Mouse (Mus musculus) inflammation-experienced regulatory T-cells, adult 6 months (primary cell): Measurements from ENCODE around the gene Serbp1. TPM values are rescaled to one million over a fixed set of nuclear protein-coding genes. Genes with fewer than 3 reads are reported as not detected.
"Not testable (repeated sequence)": the region's sequence is repeated elsewhere in the genome, so short reads cannot be mapped to it uniquely, and the experiment has no call there.

Experiments
- ATAC-seq: one replicate; pipeline ENCODE4 v1.8.0; 2017
- polyA plus RNA-seq, 3 experiments: library from polyadenylated mRNA; unstranded; fragments of 100-300 nt; shearing (Covaris generic); gene quantifications; one replicate each; pipeline ENCODE4 v1.2.1; 2017

Serbp1 gene
- polyA plus RNA-seq: 100 to 1,000 TPM; 239 to 299 (median 256) TPM

DNA sequence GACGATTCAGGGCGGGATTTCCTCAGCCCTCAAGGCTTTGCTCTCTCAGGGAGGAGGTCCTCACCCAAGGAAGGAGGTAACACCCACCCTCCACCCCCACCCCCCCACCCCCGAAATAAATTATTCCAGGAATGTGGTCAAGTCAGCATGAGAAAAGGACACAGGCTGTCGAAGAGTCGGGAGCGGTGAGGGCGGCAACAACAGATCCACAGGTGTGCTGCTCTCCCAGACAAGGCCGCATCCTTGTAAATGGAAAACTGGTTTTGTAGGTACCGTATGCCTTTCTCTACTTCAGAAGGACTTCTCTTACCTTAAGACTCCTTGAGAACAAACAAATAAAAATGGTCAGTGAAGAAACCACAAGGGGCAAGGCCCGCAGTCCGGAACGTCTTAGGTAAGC lies at the start of gene Serbp1:
TSS of gene Serbp1 (plus strand) at position 200 of the 400 bp plus-strand sequence.
- ATAC-seq: no peak

DNA sequence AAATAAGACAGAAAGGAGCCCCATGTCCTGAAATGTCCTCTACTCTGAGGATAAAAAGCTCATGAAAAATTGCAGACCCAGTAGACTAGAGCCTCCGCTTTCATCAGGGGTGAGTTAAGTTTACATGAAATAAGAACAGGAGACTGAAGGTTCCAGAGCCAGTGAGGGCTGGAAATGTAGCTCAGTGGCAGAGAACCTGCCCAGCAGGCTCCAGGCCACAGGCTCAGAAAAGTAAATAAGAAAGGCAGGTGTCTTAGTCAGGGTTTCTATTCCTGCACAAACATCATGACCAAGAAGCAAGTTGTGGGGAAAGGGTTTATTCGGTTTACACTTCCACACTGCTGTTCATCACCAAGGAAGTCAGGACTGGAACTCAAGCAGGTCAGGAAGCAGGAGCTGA lies 44.4 kb upstream of the Serbp1 start:
- ATAC-seq: no peak

DNA sequence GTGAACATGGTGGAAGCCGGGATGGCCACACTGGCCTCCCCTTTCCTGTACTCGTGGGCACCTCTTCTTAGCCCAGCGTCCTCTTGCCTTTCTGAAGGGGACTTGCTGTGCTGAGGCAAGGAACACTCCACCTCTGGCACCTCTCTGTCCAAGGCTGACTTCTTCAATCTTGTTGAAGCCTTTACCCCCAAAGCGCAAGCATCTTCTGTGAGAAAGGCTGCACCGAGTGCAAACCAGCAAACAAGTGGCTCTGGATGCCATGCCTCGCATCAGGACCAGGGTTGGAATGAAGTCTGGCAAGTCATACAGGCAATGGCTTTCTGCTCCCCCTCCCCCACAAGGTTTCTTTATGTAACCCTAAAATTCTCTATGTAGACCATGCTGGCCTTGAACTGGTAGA lies 43.4 kb upstream of the Serbp1 start:
- ATAC-seq: no peak

DNA sequence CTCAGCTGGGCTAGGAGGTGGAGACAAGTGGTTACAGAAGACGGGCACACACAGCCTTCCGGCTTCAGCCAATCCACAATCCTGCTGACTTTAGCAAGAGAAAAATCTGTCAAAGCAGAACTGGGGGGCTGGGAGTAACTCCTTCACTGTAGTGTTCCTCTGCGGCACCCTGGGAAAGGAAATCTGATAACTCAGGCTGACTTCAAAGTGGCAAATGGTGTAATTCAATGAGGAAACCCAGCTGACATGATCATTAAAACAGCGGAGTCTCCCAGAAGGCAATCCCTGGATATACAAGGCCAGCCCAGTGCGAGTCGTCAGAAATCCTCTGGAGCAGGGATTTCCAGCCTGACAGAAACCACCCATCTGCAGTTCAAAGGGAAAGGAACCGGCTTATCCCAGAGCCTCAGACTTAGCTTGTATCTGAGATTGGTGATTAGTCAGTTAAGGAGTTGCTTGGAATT lies 42.8 kb upstream of the Serbp1 start:
- no peak for ATAC-seq

DNA sequence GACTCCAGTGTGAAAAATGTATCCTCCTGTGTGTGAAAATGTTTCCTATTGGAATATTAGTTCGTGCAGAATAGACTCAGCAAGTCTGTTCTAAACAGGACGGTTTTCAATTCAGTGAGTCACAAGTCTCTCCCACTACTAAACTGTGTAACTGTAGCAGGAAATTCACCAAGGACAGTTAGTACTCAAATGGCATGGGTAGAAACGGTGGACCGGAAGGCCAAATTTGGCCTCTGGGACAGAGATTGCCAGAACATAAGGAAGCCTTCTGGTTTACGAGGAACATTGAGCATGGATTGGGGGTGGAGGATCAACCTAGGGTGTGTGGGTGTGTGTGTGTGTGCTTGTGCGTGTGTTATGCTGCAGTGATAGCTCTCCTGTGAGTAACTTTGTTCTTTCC lies 41.2 kb upstream of the Serbp1 start:
- ATAC-seq: no peak

DNA sequence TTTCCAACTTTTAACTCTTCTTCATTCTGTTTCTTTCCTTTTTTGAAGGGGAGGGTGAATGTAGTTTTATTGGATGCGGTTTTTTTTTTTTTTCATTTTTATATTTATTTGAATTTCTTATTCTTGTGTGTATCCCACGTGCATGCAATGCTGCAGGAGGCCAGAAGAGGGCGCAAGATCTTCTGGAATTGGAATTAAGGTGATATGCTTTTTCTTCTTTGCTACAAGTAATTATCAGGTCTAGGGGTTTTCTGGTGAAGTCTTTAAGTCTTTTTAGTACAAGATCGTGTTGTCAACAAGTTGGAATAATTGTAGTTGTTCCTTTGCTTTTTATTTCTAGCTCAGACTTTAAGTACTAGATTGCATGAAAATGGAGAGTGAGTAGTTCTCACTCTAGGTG lies 39.9 kb upstream of the Serbp1 start:
- no peak for ATAC-seq

DNA sequence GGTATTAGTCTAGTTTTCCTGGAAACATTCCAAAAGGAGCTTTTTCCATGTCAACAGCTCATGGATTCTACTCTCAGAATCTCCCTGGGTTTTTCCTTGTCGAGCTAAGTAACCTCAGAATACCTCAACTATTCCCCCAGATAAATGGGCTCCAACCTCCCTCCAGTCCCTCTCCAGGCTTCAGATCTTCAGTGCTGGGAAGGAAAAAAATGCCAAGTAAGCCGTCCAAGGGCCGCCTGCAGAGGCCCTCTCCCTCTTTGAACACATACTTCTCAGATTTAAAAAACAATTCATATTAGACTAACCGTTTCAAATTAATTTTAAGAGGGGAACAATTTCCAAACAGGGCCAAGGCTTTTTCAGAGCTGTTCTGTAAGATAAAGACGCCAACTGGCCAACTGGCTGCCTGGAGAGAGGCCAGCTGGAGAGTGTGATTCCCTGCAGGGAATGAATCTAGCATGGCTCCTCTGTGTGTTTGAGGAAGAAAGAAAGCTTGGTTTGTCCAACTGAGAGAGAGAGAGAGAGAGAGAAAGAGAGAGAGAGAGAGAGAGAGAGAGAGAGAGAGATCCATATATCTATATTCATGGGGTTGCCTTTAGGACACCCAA lies 37.2 kb upstream of the Serbp1 start:
- ATAC-seq: no peak

DNA sequence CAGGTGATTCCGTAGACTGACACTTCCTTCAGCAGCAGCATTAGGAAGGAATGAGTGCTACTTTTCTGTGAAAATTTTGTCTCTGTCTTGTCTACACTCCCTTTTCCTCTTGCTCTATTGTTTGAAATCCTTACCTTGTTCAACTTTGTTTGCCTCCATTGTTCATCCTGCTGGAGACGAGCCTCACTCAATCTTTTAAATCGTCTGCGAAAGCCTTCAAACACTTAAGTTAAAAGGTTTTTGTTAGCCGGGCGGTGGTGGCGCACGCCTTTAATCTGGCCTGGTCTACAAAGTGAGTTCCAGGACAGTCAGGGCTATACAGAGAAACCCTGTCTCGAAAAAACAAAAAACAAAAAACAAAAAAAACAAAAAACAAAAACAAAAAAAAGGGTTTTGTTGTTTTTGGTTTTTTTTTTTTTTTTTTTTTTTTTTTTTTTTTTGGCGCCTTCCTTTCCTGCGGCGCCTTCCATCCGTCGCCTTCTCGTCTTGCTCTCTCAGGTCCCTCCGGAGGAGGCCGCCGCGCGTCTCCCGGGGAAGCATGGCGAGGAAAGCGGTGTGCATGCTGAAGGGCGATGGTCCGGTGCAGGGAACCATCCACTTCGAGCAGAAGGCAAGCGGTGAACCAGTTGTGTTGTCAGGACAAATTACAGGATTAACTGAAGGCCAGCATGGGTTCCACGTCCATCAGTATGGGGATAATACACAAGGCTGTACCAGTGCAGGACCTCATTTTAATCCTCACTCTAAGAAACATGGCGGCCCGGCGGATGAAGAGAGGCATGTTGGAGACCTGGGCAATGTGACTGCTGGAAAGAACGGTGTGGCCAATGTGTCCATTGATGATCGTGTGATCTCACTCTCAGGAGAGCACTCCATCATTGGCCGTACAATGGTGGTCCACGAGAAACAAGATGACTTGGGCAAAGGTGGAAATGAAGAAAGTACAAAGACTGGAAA lies 32.6 kb upstream of the Serbp1 start:
- ATAC-seq: no peak

DNA sequence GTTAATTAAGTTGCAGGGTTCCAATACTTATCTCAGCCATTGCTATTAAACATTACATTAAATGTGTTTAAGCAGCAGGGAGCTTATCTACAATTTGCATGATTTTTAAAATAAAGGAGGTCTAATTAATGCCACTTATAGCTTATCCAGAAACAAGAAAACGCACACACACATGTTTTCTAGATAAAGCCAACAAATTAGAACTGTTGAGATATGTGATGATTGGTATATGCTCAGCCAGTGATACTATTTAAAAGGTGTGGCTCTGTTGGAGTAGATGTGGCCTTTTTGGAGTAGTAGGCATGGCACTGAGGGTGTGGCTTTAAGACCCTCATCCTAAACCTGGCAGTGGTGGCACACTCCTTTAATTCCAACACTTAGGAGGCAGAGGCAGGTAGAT lies 25.6 kb upstream of the Serbp1 start:
- ATAC-seq: no peak

DNA sequence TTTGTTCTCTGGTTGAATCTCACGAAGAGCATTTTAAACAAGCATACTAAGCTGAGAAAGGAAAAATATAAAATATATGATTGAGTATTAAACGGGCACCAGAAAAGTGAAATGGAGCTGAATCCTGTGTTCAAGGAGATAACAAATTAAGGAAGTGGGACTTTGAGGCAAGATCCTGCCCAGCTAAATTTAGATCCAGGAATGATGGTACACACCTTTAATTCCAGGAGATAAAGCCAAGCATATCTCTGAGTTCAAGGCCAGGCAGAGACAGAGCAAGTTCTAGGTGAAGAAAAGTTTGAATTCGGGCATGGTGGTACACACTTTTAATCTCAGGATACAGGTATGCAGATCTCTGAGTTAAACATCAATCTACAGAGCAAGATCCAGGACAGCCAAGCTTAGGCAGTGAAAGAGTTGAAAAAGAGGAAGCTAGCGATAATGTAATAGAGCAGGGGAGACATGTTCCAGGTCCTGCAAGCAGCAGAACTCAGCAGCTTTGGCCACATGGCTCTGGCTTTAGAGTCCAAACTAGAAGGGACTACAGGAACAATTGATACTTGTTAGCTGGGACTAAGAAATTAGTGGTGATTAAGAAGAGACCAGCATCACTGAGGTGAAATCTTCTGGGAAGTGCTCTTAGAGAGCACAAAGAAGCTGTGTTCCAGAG lies 24.4 kb upstream of the Serbp1 start:
- ATAC-seq: no peak

DNA sequence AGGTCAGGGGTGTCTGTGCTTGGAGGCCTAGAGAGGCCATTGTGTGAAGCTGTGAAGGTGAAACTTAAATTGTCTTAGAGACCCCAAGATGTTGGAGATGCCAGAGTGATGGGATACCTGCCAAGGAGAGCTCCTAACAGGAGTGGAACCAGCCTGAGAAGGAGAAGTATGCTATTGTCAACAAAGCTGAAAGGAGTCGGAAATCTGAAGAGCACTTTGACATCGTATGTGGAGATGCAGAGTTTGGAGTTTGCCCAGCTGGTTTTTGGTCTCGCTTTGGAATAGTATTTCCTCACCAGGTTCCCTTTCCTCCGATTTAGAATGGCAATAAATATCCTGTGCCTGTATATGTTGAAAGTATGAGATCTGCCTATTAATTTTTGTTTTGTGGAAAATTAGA lies 20.6 kb upstream of the Serbp1 start:
- ATAC-seq: no peak

DNA sequence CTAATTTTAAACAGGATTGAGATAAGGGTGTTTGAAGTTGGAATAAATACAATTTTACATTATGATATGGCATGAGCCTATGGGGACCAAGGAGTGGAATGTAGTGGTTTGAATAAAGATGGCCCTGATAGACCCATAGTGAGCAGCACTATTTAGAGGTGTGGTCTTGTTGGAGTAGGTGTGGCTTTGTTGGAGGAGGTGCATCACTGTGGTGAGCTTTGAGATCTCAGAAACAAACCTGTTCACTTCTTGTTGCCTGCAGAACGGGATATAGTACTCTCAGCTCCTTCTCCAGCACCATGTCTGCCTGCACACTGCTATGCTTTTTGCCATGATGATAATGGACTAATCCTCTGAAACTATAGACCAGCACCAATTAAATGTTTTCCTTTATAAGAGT lies 20.1 kb upstream of the Serbp1 start:
- no peak for ATAC-seq

DNA sequence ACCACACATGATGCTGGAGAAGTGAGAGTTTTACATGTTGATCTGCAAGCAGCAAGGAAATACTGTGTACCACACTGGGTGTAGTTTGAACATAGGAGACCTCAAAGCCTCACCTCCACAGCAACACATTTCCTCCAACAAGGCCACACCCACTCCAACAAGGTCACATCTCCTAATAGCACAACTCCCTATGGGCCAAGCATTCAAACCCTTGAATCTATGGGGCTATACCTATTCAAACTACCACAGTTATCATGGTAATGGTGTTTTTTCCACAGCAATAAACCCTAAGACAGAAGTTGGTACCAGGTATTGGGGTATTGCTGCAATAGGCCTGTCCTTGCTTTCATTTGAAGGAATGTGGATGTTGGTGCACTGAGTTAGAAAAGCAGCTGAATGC lies 19.4 kb upstream of the Serbp1 start:
- no peak for ATAC-seq

DNA sequence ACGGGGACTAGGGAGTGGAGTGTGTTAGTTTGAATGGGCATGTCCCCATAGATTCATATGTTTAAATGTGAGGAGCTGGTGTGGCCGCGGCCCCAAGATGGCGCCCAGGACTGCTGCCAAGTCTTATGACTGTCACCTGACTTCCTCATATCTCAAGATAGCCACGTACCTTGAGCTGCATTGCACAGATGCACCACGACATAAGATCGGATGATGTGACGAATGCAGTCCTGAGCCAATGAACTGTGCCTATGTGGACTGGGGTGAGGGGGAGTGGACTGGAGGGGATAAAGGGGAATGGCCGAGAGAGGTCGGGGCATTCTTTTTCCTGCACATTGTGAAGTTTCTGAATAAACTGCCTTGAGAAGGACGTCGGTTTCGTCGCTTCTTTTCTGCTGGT lies 18.0 kb upstream of the Serbp1 start:
- ATAC-seq: not testable (repeated sequence)

DNA sequence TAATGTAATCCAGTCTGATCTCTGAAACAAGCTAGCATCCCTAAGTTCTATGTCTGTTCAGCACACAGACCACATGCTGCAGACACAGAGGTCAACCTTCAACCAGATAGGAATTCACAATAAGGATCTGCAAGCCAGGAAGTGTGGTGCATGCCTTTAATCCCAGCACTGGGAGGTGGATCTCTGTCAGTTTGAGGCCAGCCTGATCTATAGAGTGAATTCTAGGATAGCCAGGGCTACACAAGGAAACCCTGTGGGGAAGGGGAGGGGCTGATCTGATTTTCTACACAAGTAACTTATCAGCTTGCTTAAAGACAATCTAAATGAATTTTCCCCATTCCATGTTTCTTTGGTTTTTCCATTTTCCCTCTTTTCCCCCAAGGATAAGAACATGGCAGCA lies 17.2 kb upstream of the Serbp1 start:
- no peak for ATAC-seq

DNA sequence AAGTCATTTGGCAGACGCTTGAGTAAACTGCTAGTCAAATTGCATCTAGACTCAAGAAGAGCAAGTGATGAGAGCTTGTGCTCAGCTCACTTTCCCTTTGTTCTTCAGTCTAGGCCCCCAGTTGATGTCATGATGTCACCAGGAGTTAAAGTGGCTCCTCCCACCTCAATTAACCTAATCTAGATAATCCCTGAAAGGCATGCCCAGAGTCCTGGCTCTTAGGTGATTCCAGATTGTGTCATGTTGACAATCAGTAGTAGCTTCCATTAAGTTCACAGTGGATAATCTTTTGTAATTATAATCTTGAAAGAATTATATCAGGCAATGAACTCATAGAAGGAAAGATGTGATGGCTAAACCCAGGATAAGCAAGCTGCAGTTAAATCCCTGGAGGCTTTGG lies 14.9 kb upstream of the Serbp1 start:
- no peak for ATAC-seq

DNA sequence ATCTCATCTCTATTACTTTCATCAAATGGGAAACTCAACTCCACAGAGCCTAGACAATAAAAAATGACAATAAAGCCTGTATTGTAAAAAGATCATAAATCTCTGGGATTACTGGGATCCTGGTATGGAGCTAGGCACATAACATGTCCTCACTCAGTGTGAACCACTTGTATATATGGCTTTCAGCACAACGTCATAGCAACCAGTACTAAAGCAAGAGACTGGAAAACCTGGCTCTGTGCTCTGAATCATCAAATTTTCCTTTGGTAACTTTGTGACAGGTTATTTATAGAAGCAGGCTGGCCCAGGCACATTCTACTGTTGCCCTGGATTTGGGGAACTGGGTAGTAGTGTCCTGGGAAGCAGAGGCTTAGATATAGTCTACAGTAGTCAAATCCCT lies 14.5 kb upstream of the Serbp1 start:
- no peak for ATAC-seq

DNA sequence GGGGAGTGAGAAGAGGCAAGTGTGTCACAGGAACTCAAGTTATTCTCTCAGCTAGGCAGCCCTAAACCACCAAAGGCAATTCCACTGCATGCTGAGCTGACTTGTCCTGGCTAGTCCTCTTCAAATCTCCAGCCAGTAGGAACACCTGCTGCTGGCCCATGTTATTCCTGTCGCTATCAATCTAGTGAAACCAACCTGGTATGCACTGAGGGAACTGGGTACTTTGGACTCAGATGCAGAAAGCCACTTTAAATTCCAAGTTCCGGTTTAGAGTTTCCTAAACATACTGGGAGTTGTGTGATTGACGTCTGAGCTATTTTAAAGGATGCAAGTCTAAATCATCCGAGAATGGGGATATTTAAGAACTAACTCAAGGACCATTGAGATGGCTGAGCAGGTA lies 11.7 kb upstream of the Serbp1 start:
- ATAC-seq: no peak

DNA sequence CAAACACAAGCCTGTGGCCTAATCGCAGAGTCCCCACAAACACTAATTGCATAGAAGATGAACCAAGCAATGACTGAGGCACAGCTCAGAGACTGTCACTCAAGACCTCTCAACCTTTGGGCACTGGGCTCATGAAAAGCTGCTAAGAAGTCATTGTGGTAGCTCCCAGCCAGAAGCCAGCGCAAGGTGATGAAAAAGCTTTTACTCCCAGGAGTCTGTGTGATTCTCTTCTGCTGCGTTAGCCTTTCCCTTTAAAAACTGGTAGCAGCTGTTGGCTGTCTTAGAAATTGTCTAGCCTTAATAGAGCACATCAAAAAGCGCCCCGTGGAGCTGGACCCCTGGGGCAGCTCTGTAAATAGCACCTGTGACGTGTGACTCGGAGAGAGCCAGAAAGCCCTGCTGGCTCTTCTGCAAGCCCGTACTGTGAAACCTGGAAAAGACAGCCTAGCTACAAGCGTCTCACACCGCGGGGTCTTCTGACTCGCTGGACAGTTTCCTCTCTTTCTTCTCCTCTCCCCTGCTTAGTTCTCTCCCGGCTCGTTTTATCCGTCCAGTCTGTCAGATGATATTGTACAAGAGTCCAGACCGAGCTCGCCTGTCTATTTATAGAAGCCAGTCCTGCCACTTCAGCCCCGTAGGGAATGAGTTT lies 9.4 kb upstream of the Serbp1 start:
- ATAC-seq: no peak

DNA sequence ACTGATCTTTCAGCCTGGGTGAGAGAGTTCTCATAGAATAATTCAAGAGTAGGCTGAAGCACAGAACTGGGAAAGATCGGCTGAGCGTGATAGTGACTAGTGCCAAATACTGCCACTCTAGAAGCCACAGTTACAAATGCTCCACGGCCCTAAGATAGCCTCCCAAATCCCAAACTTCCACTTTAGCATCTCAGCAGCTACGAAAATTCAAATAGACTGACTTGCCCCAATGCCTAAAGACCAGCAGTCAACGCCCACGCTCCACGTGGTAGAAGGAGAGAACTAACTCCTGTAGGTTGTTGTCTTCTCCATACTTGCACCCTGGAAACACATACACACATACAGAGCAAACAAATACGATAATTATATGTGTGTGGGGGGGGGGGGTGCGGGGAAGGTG lies 8.5 kb upstream of the Serbp1 start:
- no peak for ATAC-seq

DNA sequence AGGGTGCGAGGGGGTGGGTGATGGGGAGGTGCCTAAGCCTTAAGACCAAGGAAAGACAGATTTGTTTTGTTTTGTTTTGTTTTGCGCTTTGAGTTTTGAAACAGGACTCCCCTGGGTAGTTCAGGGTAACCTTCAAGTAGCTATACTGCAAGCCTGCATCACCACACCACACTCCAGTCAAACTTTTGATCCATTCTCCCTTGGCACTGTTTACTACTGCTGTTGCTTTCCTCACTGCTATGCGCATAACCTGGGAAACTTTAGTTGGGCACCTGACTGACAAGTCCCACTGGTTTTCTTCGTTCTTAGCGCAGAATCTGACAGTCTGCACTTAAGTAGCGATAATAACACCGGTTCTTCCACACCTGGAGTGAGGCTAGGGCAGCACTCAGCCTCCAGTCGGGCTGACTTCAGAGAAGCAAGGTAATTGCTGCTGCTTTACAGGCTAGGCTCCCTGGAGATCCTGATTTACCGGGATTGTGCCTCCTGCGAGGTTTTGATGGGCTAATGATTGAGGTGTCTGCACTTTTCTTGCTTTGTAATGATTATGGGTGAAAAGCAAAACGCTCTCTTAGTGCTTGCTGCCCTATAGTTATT lies 8.0 kb upstream of the Serbp1 start:
- ATAC-seq: no peak

DNA sequence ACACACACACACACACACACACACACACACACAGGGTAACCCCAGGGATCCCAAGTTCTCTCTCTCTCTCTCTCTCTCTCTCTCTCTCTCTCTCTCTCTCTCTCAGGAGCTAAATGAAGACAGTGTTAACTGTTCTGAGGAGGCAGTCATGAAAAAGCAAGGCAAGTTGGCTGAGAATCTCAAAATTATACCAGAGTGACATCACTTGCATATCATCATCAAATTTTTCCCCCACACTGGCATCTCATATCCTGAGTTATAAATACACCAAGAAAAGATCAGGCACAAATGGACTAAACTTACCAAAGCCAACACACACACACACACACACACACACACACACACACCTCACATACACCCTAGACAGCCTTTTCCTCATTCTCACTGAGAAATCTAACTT lies 7.0 kb upstream of the Serbp1 start:
- ATAC-seq: no peak

DNA sequence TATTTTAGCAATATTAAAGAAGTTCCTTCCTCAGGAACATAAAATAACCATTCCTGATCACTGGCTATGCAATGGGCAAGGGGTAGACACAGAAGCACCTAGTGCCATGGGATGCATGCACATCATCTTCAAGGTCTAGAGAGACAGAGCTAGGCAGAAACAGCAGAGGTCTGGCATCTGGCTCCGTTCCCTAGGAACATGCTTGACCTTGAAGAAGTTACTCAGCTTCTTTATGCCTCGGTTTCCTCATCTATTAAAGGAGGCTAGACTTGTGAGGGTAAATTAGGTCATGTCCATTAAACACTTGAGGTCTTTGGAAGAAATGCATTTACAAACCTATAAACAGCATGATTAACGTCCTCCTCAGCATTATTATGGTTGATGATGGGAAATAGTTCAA lies 2.3 kb upstream of the Serbp1 start:
- no peak for ATAC-seq
